Mouse (Mus musculus) adrenal gland, adult 8-10 months (tissue): ENCODE results near the gene St3gal4. TPM values are rescaled to one million over a fixed set of nuclear protein-coding genes. Genes with fewer than 3 reads are reported as not detected.

Source experiments
- DNase-seq: peaks from one replicate; pipeline ENCODE4 v3.0.0; 2022
- total RNA-seq, 4 experiments: library from RNA; stranded (reverse); gene quantifications; 2 replicates each; pipeline ENCODE4 v1.2.4; 2022

Gene St3gal4
- total RNA-seq, 4 experiments from 2014 or later, result 32.8 to 55.5 (median 44.3) TPM

- DNase-seq, result no peak
Measured at GRCm38 (mm10) chr9:35004113-35004512, 115.0 kb downstream of the St3gal4 start.

- DNase-seq, result no peak
Measured at GRCm38 (mm10) chr9:34997880-34998865, 120.9 kb downstream of the St3gal4 start.

Other genes with a start within 250 kb of the St3gal4 start
- gene Dcps, start 56.8 kb upstream of the St3gal4 start, total RNA-seq, result 10 to 100 TPM; 23.6 to 34.1 (median 29.9) TPM
- 100 to 1,000 TPM; 140 to 169 (median 165) TPM for gene Srpr, start 80.9 kb upstream of the St3gal4 start, total RNA-seq
- 1 to 10 TPM; 6.1 to 9.6 (median 6.5) TPM for gene Tirap, start 81.0 kb upstream of the St3gal4 start, total RNA-seq
- 10 to 100 TPM; 48.5 to 62.4 (median 56.3) TPM for gene Foxred1, start 91.8 kb upstream of the St3gal4 start, total RNA-seq
- 10 to 100 TPM in 3 of 4 experiments, 1 to 10 TPM in 1; 9.5 to 18.4 (median 15.5) TPM for gene Fam118b, start 148.5 kb upstream of the St3gal4 start, total RNA-seq
- gene Rpusd4, start 148.6 kb upstream of the St3gal4 start, total RNA-seq, result 10 to 100 TPM; 20.4 to 26.9 (median 22.4) TPM